Mouse (Mus musculus) retina, postnatal 1 day (tissue): ENCODE measurements at regions not wholly inside any gene's neighbourhood (a gene's known extent, or its start where the extent isn't known, plus 50 kb on each side); places are given as distances from the start of the nearest gene placed in this dataset.

Experiments
- DNase-seq: peaks from one replicate; pipeline ENCODE4 v3.0.0-alpha.2; 2012

GRCm38 (mm10) chr8:77774551-77775335 lies 50.5 kb upstream of the Ednra start:
- DNase-seq: no peak

- no peak for DNase-seq
These were observed 51.3 kb upstream of the Ednra start for GRCm38 (mm10) chr8:77775526-77775925.

GRCm38 (mm10) chr8:77777597-77777996 lies 53.3 kb upstream of the Ednra start:
- DNase-seq: no peak

- DNase-seq: no peak
These were observed 61.5 kb upstream of the Ednra start for GRCm38 (mm10) chr8:77785676-77786255.

GRCm38 (mm10) chr8:77794911-77795310 lies 70.6 kb upstream of the Ednra start:
- DNase-seq: no peak

GRCm38 (mm10) chr8:77803147-77803903 lies 79.1 kb upstream of the Ednra start:
- DNase-seq: no peak

- DNase-seq: no peak
These were observed 80.3 kb upstream of the Ednra start for GRCm38 (mm10) chr8:77804536-77804935.

GRCm38 (mm10) chr8:77804956-77805355 lies 80.7 kb upstream of the Ednra start:
- DNase-seq: no peak

- no peak for DNase-seq
These were observed 81.4 kb upstream of the Ednra start for GRCm38 (mm10) chr8:77805657-77806056.

- DNase-seq: no peak
These were observed 90.8 kb upstream of the Ednra start for GRCm38 (mm10) chr8:77814796-77815647.

GRCm38 (mm10) chr8:77815648-77815971 lies 91.3 kb upstream of the Ednra start:
- peak; percentile 11 for DNase-seq

- no peak for DNase-seq
These were observed 92.0 kb upstream of the Ednra start for GRCm38 (mm10) chr8:77816217-77816616.

GRCm38 (mm10) chr8:77825786-77826185 lies 101.5 kb upstream of the Ednra start:
- no peak for DNase-seq

- DNase-seq: no peak
These were observed 102.0 kb upstream of the Ednra start for GRCm38 (mm10) chr8:77826255-77826654.

GRCm38 (mm10) chr8:77828079-77828478 lies 103.8 kb upstream of the Ednra start:
- no peak for DNase-seq

GRCm38 (mm10) chr8:77829126-77829748 lies 105.0 kb upstream of the Ednra start:
- no peak for DNase-seq

GRCm38 (mm10) chr8:77829764-77830163 lies 105.5 kb upstream of the Ednra start:
- no peak for DNase-seq

- DNase-seq: no peak
These were observed 110.0 kb upstream of the Ednra start for GRCm38 (mm10) chr8:77834283-77834682.

GRCm38 (mm10) chr8:77836902-77837489 lies 112.7 kb upstream of the Ednra start:
- no peak for DNase-seq

- no peak for DNase-seq
These were observed 118.3 kb upstream of the Ednra start for GRCm38 (mm10) chr8:77842392-77843139.

- DNase-seq: no peak
These were observed 119.0 kb upstream of the Ednra start for GRCm38 (mm10) chr8:77843229-77843628.
